Comparison of ENCODE assay signal across 7 mouse cellular contexts in the genomic region with DNA sequence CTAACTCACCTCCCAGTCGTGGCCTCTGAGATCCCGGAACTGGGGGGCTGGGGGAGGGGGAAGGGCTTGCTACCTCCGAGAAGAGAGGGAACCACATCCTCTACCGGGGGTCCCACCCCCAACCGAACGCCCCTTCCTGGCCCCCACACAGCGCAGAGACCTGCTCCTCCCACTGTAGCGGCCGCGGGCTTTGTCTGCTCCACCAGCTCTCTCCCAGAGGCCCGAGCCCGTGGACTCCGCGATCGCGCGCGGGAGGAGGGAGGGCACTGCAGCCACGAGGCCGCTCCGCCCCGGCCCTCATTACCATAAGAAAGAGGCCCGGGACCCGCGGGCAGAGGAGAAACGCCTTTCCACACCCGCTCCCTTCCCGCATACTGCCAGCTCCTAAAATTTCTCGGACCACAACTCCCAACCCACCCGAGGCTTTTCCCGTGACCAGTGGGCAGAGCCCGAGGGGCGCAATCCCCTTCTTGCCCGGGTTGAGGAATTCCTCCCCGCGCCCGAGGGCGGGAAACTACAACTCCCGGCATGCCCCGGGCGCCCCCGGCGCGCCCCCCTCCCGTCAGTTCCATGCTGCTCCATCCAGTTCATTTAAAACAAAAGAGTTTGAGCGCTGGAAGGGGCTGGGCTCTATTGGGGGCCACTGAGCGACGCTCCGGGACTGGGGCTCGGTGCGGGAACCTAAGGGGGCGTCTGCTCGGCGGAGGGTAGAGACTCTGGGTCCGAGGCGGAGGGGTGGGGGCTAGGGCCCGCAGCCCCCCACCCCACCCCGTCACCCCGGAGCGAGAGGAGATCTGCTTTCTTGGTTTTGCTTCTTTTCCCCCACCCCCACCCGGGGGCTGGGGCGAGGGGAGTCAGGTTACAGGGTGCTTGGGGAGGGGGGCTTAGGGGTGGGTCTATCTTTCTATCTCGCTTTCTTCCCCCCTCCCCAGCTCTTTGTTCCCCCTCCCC. TPM values are rescaled to one million over a fixed set of nuclear protein-coding genes. Genes with fewer than 3 reads are reported as not detected.
DNase-seq lines count a peak whose midpoint lies in the region; ATAC-seq and TF ChIP-seq lines count a peak whose summit lies in the region.

No protein-coding gene starts in this region.

- under 1% methylated on average over 62 of the region's 63 CpGs for WGBS in intestine, postnatal 0 days
- under 1% methylated on average over 62 of the region's 63 CpGs for WGBS in limb, embryonic 10.5 days
- WGBS in midbrain, embryonic 12.5 days, result 1% methylated on average over 46 of the region's 63 CpGs

- H3K27me3 ChIP-seq in intestine, postnatal 0 days (replicated peaks; ENCODE audit: control insufficient read depth, insufficient read depth, low read length), result no peaks in the 10 kb centered on the region
- H3K27me3 ChIP-seq in limb, embryonic 10.5 days (ENCODE audit: low read depth, poor library complexity, severe bottlenecking), result no peaks in the 10 kb centered on the region
- H3K27me3 ChIP-seq in midbrain, embryonic 12.5 days, result no peaks in the 10 kb centered on the region

- DNase-seq in adrenal gland, adult 18-20 months (ENCODE audit: low spot score in 2 of 2), result peak; percentile 85 to 88
- peak; percentile 88 for DNase-seq in embryo, embryonic 11.5 days (ENCODE audit: low read depth, low spot score)
- DNase-seq in gastrocnemius, postnatal 4 days (ENCODE audit: low spot score in 2 of 2), result peak; percentile 82 to 89
- DNase-seq in limb, embryonic 10.5 days (ENCODE audit: low spot score), result peak; percentile 94
- peak; percentile 71 for DNase-seq in spleen, adult 12 weeks (ENCODE audit: low spot score)

- peak overlapping the region; percentile 57 for H3K9ac ChIP-seq in intestine, postnatal 0 days (ENCODE audit: low read depth, low read length)
- peak overlapping the region; percentile 100 for H3K9ac ChIP-seq in midbrain, embryonic 12.5 days (replicated peaks)

- peak; percentile 69 for ATAC-seq in intestine, postnatal 0 days
- peak; percentile 85 for ATAC-seq in midbrain, embryonic 12.5 days (ENCODE audit: low FRiP score, low read depth)

- 0 out of 2 replicates have a peak, but pooled peaks have one; percentile 7 for TF ChIP-seq CTCF in intestine, postnatal 0 days (IDR thresholded peaks at IDR 0.05; ENCODE audit: low read depth)

- peak overlapping the region; percentile 60 for H3K27ac ChIP-seq in intestine, postnatal 0 days (ENCODE audit: low read depth, low read length)
- H3K27ac ChIP-seq in limb, embryonic 10.5 days, result peak overlapping the region; percentile 100
- peak overlapping the region; percentile 99 for H3K27ac ChIP-seq in midbrain, embryonic 12.5 days (replicated peaks)

- peak overlapping the region; percentile 97 for H3K4me2 ChIP-seq in intestine, postnatal 0 days (replicated peaks; ENCODE audit: low read depth)
- peak overlapping the region; percentile 95 for H3K4me2 ChIP-seq in midbrain, embryonic 12.5 days (replicated peaks)

- no peaks in the 10 kb centered on the region for H3K9me3 ChIP-seq in intestine, postnatal 0 days (ENCODE audit: control insufficient read depth)
- no peaks in the 10 kb centered on the region for H3K9me3 ChIP-seq in limb, embryonic 10.5 days (replicated peaks)
- no peaks in the 10 kb centered on the region for H3K9me3 ChIP-seq in midbrain, embryonic 12.5 days

- peak overlapping the region; percentile 76 for H3K4me3 ChIP-seq in intestine, postnatal 0 days (ENCODE audit: low read depth, low read length)
- peak overlapping the region; percentile 86 for H3K4me3 ChIP-seq in limb, embryonic 10.5 days
- peak overlapping the region; percentile 96 for H3K4me3 ChIP-seq in midbrain, embryonic 12.5 days

- H3K4me1 ChIP-seq in intestine, postnatal 0 days (replicated peaks; ENCODE audit: control insufficient read depth, insufficient read depth, low read length), result peaks cover 3% of the 10 kb centered on the region; the same call in 1 of the 2 replicates
- peaks cover 70% of the 10 kb centered on the region for H3K4me1 ChIP-seq in limb, embryonic 10.5 days
- H3K4me1 ChIP-seq in midbrain, embryonic 12.5 days, result peaks cover 63% of the 10 kb centered on the region

- no peaks in the 10 kb centered on the region for H3K36me3 ChIP-seq in intestine, postnatal 0 days (ENCODE audit: control insufficient read depth, insufficient read depth)
- peaks cover 41% of the 10 kb centered on the region for H3K36me3 ChIP-seq in limb, embryonic 10.5 days
- H3K36me3 ChIP-seq in midbrain, embryonic 12.5 days, result peaks cover 12% of the 10 kb centered on the region

RNA-seq across cellular contexts. Expression of gene Mex3a, which starts 0.6 kb away (rescaled TPM):
- 1 to 10 TPM; 2.6 to 3.3 TPM for total RNA-seq in adrenal gland, adult 18-20 months (2021)
- 10 to 100 TPM; 12.9 to 13.1 TPM for total RNA-seq in gastrocnemius, postnatal 4 days (2021)
- 2.8 TPM in 2 replicates for polyA plus RNA-seq in intestine, postnatal 0 days (2015; fragmentation: Nextera tagmentation; extraction: Ambion mirVana)
- polyA plus RNA-seq in limb, embryonic 10.5 days (2016; fragmentation: Nextera tagmentation; extraction: Ambion mirVana), result 28.9 and 34.8 TPM in 2 replicates
- polyA plus RNA-seq in midbrain, embryonic 12.5 days (2016; fragmentation: Nextera tagmentation; extraction: Ambion mirVana), result 47.8 and 49.9 TPM in 2 replicates

RNA-seq across cellular contexts. Expression of gene Rab25, which starts 16.5 kb away (rescaled TPM):
- not detected for total RNA-seq in adrenal gland, adult 18-20 months (2021)
- under 1 TPM; 0.57 to 0.91 TPM for total RNA-seq in gastrocnemius, postnatal 4 days (2021)
- 79.5 and 89.2 TPM in 2 replicates for polyA plus RNA-seq in intestine, postnatal 0 days (2015; fragmentation: Nextera tagmentation; extraction: Ambion mirVana)
- 1.7 and 3.7 TPM in 2 replicates for polyA plus RNA-seq in limb, embryonic 10.5 days (2016; fragmentation: Nextera tagmentation; extraction: Ambion mirVana)
- 0.21 and 0.47 TPM in 2 replicates for polyA plus RNA-seq in midbrain, embryonic 12.5 days (2016; fragmentation: Nextera tagmentation; extraction: Ambion mirVana)

RNA-seq across cellular contexts. Expression of gene Lamtor2, which starts 21.3 kb away (rescaled TPM):
- 100 to 1,000 TPM; 156 to 164 TPM for total RNA-seq in adrenal gland, adult 18-20 months (2021)
- 10 to 100 TPM; 78.5 to 81.4 TPM for total RNA-seq in gastrocnemius, postnatal 4 days (2021)
- polyA plus RNA-seq in intestine, postnatal 0 days (2015; fragmentation: Nextera tagmentation; extraction: Ambion mirVana), result 171 and 183 TPM in 2 replicates
- polyA plus RNA-seq in limb, embryonic 10.5 days (2016; fragmentation: Nextera tagmentation; extraction: Ambion mirVana), result 151 and 159 TPM in 2 replicates
- polyA plus RNA-seq in midbrain, embryonic 12.5 days (2016; fragmentation: Nextera tagmentation; extraction: Ambion mirVana), result 137 and 152 TPM in 2 replicates

RNA-seq across cellular contexts. Expression of gene Lmna, which starts 21.9 kb away (rescaled TPM):
- total RNA-seq in adrenal gland, adult 18-20 months (2021), result 100 to 1,000 TPM; 106 to 137 TPM
- total RNA-seq in gastrocnemius, postnatal 4 days (2021), result 100 to 1,000 TPM; 355 to 365 TPM
- 92.5 and 96.5 TPM in 2 replicates for polyA plus RNA-seq in intestine, postnatal 0 days (2015; fragmentation: Nextera tagmentation; extraction: Ambion mirVana)
- 9.2 and 14.5 TPM in 2 replicates for polyA plus RNA-seq in limb, embryonic 10.5 days (2016; fragmentation: Nextera tagmentation; extraction: Ambion mirVana)
- 34.3 and 42.8 TPM in 2 replicates for polyA plus RNA-seq in midbrain, embryonic 12.5 days (2016; fragmentation: Nextera tagmentation; extraction: Ambion mirVana)

RNA-seq across cellular contexts. Expression of gene Ubqln4, which starts 21.9 kb away (rescaled TPM):
- 10 to 100 TPM; 72.9 to 96.6 TPM for total RNA-seq in adrenal gland, adult 18-20 months (2021)
- total RNA-seq in gastrocnemius, postnatal 4 days (2021), result 10 to 100 TPM; 54.9 to 58.0 TPM
- 17.3 and 19.2 TPM in 2 replicates for polyA plus RNA-seq in intestine, postnatal 0 days (2015; fragmentation: Nextera tagmentation; extraction: Ambion mirVana)
- 78.8 and 79.5 TPM in 2 replicates for polyA plus RNA-seq in limb, embryonic 10.5 days (2016; fragmentation: Nextera tagmentation; extraction: Ambion mirVana)
- 64.7 and 71.2 TPM in 2 replicates for polyA plus RNA-seq in midbrain, embryonic 12.5 days (2016; fragmentation: Nextera tagmentation; extraction: Ambion mirVana)

Comparison
In these comparisons a context has a peak if more than half of its experiments do, and no peak if none do; other contexts are left out.
1. Peak in every context shown above with its lines: DNase-seq, ATAC-seq, H3K4me3 ChIP-seq and H3K27ac ChIP-seq.
2. RNA of gene Rab25, which starts 16.5 kb away (polyA plus RNA-seq): 79.5 to 89.2 TPM in intestine, postnatal 0 days; 1.7 to 3.7 TPM in limb, embryonic 10.5 days and 0.21 to 0.47 TPM in midbrain, embryonic 12.5 days; every median in the first group is over 10 times any median in the second.